Mouse (Mus musculus): ENCODE data around the gene Cntf. TPM values are rescaled to one million over a fixed set of nuclear protein-coding genes. Genes with fewer than 3 reads are reported as not detected.

The Cntf gene
- polyA plus RNA-seq, 1 experiment: 1.8 TPM

DNA sequence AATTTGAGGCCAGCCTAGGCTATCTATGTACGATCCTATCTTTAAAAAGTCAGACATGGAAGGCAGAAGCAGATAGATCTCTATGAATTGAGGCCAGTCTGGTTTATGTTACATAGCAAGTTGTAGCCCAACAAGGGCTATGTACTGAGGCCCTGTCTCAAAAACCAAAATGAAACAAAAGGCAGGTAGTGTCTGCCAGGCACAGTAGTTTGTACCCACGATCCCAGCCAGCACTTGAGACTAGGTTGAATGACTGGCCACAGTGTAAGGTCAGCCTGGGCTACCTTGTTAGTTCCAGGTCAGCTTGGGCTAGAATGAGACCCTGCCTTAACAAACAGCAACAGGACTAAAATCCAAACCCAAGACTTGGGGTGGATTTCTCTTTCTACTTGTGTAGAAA, 35.2 kb upstream of the Cntf start:
- no peak overlapping the region for H3K4me3 ChIP-seq (replicated peaks; ENCODE audit: control insufficient read depth, low read depth, low read length)
- H3K4me1 ChIP-seq (ENCODE audit: control insufficient read depth, insufficient read depth, low read length): peaks cover 2% of the 10 kb centered on the region; the same call in 1 of the 2 replicates
- TF ChIP-seq POLR2A (IDR thresholded peaks at IDR 0.05; ENCODE audit: borderline replicate concordance, control insufficient read depth, low read depth, low read length) (no peak), CTCF (IDR thresholded peaks at IDR 0.05; ENCODE audit: control insufficient read depth, insufficient read depth, low read length) (no peak)
- no peak overlapping the region for H3K27ac ChIP-seq (ENCODE audit: control insufficient read depth, insufficient read depth, low read depth, low read length, poor library complexity)
- WGBS: 65% methylated on average over 2 of the region's 2 CpGs

- TF ChIP-seq POLR2A (IDR thresholded peaks at IDR 0.05; ENCODE audit: borderline replicate concordance, control insufficient read depth, low read depth, low read length): no peak
- TF ChIP-seq CTCF (IDR thresholded peaks at IDR 0.05; ENCODE audit: control insufficient read depth, insufficient read depth, low read length): no peak
- 69% methylated on average over 3 of the region's 3 CpGs for WGBS
- Histone ChIP-seq H3K27ac (ENCODE audit: control insufficient read depth, insufficient read depth, low read depth, low read length, poor library complexity) (peak overlapping the region; percentile 76; the same call in 1 of the 2 replicates), H3K4me1 (ENCODE audit: control insufficient read depth, insufficient read depth, low read length) (peaks cover 2% of the 10 kb centered on the region; the same call in 1 of the 2 replicates), H3K4me3 (replicated peaks; ENCODE audit: control insufficient read depth, low read depth, low read length) (no peak overlapping the region)
Observed at GRCm38 (mm10) chr19:12799081-12799480, 33.6 kb upstream of the Cntf start.

GRCm38 (mm10) chr19:12798404-12798803, 33.0 kb upstream of the Cntf start:
- no peak for TF ChIP-seq POLR2A (IDR thresholded peaks at IDR 0.05; ENCODE audit: borderline replicate concordance, control insufficient read depth, low read depth, low read length)
- TF ChIP-seq CTCF (IDR thresholded peaks at IDR 0.05; ENCODE audit: control insufficient read depth, insufficient read depth, low read length): no peak
- peaks cover 2% of the 10 kb centered on the region; the same call in 1 of the 2 replicates for H3K4me1 ChIP-seq (ENCODE audit: control insufficient read depth, insufficient read depth, low read length)
- H3K27ac ChIP-seq (ENCODE audit: control insufficient read depth, insufficient read depth, low read depth, low read length, poor library complexity): peak overlapping the region; percentile 76
- 6% methylated on average over 4 of the region's 4 CpGs for WGBS
- H3K4me3 ChIP-seq (replicated peaks; ENCODE audit: control insufficient read depth, low read depth, low read length): peak overlapping the region; percentile 58

GRCm38 (mm10) chr19:12797071-12797470, 31.6 kb upstream of the Cntf start:
- Histone ChIP-seq H3K4me3 (replicated peaks; ENCODE audit: control insufficient read depth, low read depth, low read length) (no peak overlapping the region), H3K4me1 (ENCODE audit: control insufficient read depth, insufficient read depth, low read length) (peaks cover 2% of the 10 kb centered on the region; the same call in 1 of the 2 replicates), H3K27ac (ENCODE audit: control insufficient read depth, insufficient read depth, low read depth, low read length, poor library complexity) (no peak overlapping the region)
- TF ChIP-seq POLR2A (IDR thresholded peaks at IDR 0.05; ENCODE audit: borderline replicate concordance, control insufficient read depth, low read depth, low read length) (no peak), CTCF (IDR thresholded peaks at IDR 0.05; ENCODE audit: control insufficient read depth, insufficient read depth, low read length) (no peak)
- under 1% methylated on average over 7 of the region's 7 CpGs for WGBS

DNA sequence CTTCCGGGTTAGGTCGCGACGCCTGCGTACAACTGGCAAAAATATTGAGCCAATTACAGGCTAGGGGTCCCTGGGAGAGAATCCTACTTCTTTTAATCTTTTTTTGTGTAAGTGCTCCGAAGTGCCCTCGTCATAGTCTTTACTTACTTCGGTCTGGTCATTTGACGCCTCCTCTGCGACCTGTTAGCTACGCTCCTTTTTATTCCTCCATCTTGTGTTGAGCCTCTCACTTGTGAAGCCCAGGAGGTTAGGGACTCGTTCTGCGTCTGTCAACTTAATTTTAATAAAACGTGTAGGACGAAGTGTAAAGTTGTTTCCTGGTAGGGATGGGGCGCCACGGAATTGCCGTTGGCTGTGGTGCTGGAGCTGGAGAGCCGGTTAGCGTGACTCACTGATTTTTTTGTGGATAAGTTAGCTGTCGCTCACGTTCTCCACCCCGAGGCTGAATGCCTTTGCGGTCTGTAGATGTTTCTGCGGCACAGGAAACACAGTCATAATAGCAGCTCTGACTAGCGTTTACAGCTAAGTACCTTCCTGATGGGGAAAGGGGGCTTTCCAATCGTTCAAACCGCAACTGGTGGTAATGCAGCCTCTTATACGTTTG, 31.0 kb upstream of the Cntf start:
- under 1% methylated on average over 29 of the region's 29 CpGs for WGBS
- Histone ChIP-seq H3K27ac (ENCODE audit: control insufficient read depth, insufficient read depth, low read depth, low read length, poor library complexity) (peak overlapping the region; percentile 99), H3K4me3 (replicated peaks; ENCODE audit: control insufficient read depth, low read depth, low read length) (peak overlapping the region; percentile 90), H3K4me1 (ENCODE audit: control insufficient read depth, insufficient read depth, low read length) (peaks cover 2% of the 10 kb centered on the region; the same call in 1 of the 2 replicates)
- no peak for TF ChIP-seq CTCF (IDR thresholded peaks at IDR 0.05; ENCODE audit: control insufficient read depth, insufficient read depth, low read length)
- TF ChIP-seq POLR2A (IDR thresholded peaks at IDR 0.05; ENCODE audit: borderline replicate concordance, control insufficient read depth, low read depth, low read length): peak; percentile 52; the same call in 1 of the 2 replicates

DNA sequence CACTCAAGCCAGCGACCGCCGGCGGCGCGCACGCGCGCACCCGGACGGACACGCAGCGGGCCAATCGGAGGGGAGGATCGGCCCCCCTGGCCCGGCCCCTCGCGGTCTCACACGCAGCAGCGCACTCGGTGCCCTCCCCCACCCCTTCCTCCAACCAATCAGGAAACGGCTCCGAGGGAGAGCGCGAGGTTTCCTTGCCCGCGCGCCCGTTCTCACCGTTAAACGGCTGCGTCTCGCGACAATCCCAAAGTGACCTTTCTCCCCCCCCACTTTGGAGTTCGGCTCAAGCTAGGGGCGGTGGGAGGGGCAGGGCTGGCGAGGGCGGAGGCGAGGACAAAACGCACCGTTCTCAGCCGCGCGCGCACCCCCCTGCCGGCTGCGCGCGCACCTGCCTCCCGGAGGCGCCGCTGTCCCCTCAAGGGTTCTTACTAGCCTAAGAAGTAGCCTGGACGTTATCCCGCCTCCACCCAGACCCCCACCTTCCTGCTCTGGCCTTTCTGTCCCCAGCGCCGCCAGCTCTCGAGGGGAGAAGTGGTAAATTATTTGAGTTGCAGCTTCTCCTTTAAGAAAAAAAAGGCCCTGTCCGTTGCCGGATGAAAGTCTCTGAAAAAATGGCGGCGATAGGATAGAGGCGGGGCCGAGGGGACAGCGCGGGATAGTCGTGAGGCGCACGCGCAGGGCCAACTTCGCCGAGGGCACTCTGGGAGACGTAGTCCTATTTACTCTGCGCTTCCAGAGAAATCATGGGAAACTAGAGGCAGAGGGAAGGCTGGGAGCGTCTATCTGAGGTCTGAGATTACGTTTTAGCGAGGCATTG, 30.3 kb upstream of the Cntf start, which contains the start of the genes Zfp91 and Lpxn:
Gene Zfp91 (minus strand): TSS at position 616 of the 817 bp plus-strand sequence.
Gene Lpxn (plus strand): TSS at position 683 of the 817 bp plus-strand sequence.
- Histone ChIP-seq H3K4me1 (ENCODE audit: control insufficient read depth, insufficient read depth, low read length) (peaks cover 1% of the 10 kb centered on the region; the same call in 1 of the 2 replicates), H3K4me3 (replicated peaks; ENCODE audit: control insufficient read depth, low read depth, low read length) (peak within 1 kb of the TSS; percentile 90), H3K27ac (ENCODE audit: control insufficient read depth, insufficient read depth, low read depth, low read length, poor library complexity) (peak within 1 kb of the TSS; percentile 99)
- TF ChIP-seq CTCF (IDR thresholded peaks at IDR 0.05; ENCODE audit: control insufficient read depth, insufficient read depth, low read length) (no peak), POLR2A (IDR thresholded peaks at IDR 0.05; ENCODE audit: borderline replicate concordance, control insufficient read depth, low read depth, low read length) (peak; percentile 81; the same call in 1 of the 2 replicates)
- WGBS: under 1% methylated on average over 61 of the region's 76 CpGs

- WGBS: 1% methylated on average over 50 of the region's 63 CpGs
Observed at GRCm38 (mm10) chr19:12795110-12795509, 29.7 kb upstream of the Cntf start.

More at GRCm38 (mm10) chr19:12795110-12795509, 29.7 kb upstream of the Cntf start:
- H3K4me1 ChIP-seq (ENCODE audit: control insufficient read depth, insufficient read depth, low read length): no peaks in the 10 kb centered on the region; the same call in 1 of the 2 replicates
- peak overlapping the region; percentile 82 for H3K4me3 ChIP-seq (replicated peaks; ENCODE audit: control insufficient read depth, low read depth, low read length)
- TF ChIP-seq POLR2A (IDR thresholded peaks at IDR 0.05; ENCODE audit: borderline replicate concordance, control insufficient read depth, low read depth, low read length) (no peak), CTCF (IDR thresholded peaks at IDR 0.05; ENCODE audit: control insufficient read depth, insufficient read depth, low read length) (no peak)
- peak overlapping the region; percentile 99 for H3K27ac ChIP-seq (ENCODE audit: control insufficient read depth, insufficient read depth, low read depth, low read length, poor library complexity)
